Mouse (Mus musculus) left cerebral cortex, adult 9 months (tissue): ENCODE measurements around the gene Snx29.
"Not testable (repeated sequence)": the region's sequence is repeated elsewhere in the genome, so short reads cannot be mapped to it uniquely, and the experiment has no call there.

ENCODE experiments used
- DNase-seq, 2 experiments: peaks; one replicate each; pipeline ENCODE4 v3.0.0; 2022; ENCODE audit warnings: low spot score in 2 of 2

Snx29 gene

DNA sequence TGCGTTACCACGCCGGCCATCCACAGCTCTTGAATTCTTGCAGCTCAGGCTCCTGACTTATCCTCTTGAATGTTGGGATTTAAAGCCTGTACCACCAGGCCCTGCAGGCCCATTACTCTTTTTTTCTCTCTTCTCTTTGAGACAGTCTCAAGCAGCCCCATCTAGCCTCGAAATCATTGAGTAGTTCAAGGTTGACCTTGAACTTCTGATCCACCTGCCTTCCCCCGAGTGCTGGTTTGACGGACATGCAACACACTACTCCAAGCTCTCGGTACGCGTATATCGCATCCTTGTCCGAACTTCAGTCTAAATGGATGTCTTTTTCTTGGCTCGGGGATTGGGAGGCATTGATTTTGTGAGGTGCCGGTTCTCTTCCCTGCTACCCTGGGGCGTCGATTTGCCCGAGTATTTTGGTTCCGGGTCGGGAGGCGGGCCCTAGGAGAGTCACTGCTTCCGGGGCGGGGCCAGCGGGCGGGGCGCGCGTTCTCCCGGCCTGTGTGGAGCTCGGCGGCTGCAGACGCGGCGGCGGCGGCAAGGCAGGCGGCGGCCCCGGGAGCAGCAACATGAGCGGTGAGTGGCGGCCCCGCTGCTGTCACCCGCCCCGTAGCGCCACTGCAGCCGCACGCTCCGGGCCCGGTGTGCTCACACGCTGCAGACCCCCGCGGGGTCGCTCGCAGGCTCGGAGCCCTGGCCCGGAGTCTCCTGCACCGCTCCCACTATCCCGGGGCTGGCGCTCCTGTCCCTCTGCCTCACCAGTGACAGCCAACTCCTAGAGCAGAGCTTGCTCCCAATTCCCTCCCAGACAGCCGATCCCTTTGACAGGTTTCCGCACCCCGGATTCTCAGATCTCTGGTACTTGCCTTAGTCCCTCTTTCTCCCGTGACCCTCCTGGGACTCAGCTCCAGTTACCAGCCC, at the start of gene Snx29:
Gene Snx29 (plus strand): TSS at position 500 of the 915 bp plus-strand sequence.
- peak; percentile 84 to 97 for DNase-seq

GRCm38 (mm10) chr16:11276888-11277287, 45.8 kb upstream of the Snx29 start:
- no peak for DNase-seq

- no peak for DNase-seq
These were observed 43.9 kb upstream of the Snx29 start for GRCm38 (mm10) chr16:11278778-11279177.

- peak; percentile 33 to 35 for DNase-seq
These were observed 40.0 kb upstream of the Snx29 start for GRCm38 (mm10) chr16:11282655-11283232.

GRCm38 (mm10) chr16:11284881-11285280, 37.8 kb upstream of the Snx29 start:
- no peak for DNase-seq

DNA sequence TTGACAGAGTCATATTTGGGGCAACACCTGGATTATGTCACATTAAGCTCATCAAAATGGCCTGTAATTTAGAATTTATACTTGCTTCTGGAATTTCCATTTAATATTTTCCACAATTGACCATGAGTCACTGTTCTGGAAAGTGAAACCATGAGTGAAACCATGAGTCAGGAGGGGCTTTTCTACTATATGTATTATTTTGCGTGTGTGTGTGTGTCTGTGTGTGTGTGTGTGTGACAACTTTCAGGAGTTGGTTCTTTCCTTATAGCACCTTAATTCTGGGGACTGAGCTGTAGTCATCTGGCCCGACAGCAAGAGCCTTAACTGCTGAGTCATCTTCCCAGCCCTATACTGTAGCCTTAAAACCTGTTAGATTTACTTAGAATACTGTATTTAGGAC, 36.8 kb upstream of the Snx29 start:
- DNase-seq = no peak

- DNase-seq = not testable (repeated sequence)
These were observed 33.8 kb upstream of the Snx29 start for GRCm38 (mm10) chr16:11288873-11289272.

GRCm38 (mm10) chr16:11295583-11295982, 27.1 kb upstream of the Snx29 start:
- DNase-seq = not testable (repeated sequence)

DNA sequence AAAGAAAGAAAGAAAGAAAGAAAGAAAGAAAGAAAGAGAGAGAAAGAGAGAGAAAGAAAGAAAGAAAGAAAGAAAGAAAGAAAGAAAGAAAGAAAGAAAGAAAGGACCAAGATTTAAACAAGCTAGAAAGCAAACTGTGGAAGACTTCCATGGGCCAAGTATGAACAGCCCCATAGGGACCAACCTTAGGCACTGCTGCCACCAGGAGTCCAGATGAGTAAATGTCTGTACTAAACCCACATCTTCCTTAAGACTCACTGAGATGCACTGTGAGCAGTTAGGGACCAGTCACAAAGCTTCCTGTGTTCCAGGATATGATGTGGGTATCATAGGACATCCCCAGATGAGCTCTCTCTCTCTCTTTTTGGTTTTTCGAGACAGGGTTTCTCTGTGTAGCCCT, 25.0 kb upstream of the Snx29 start:
- DNase-seq = not testable (repeated sequence)

DNA sequence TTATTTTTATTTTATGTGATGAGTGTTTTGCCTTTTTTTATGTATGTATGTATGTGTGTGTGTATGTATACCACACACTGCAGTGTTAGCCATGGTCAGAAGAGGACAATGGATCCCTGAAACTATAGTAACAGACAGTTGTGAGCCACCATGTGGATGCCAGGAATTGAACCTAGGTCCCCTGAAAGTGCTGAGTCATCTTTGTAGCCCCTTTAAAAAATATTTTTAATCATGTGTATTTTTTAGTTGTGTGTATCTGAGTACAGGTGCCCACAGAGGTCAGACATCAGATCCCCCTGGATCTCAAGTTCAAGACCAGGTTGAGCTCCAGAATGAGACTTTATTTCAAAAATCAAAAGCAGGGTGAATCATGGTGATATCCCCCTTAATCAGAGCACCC, 19.0 kb upstream of the Snx29 start:
- no peak for DNase-seq

GRCm38 (mm10) chr16:11305531-11305930, 17.2 kb upstream of the Snx29 start:
- no peak for DNase-seq

GRCm38 (mm10) chr16:11313512-11313911, 9.2 kb upstream of the Snx29 start, which contains the start of gene Tnfrsf17:
TSS of gene Tnfrsf17 (plus strand) at chr16:11313812.
- DNase-seq = no peak

GRCm38 (mm10) chr16:11315786-11316320, 6.9 kb upstream of the Snx29 start:
- DNase-seq = no peak

GRCm38 (mm10) chr16:11316748-11317147, 6.0 kb upstream of the Snx29 start:
- no peak for DNase-seq

- DNase-seq = no peak
These were observed 5.4 kb upstream of the Snx29 start for GRCm38 (mm10) chr16:11317324-11317723.

DNA sequence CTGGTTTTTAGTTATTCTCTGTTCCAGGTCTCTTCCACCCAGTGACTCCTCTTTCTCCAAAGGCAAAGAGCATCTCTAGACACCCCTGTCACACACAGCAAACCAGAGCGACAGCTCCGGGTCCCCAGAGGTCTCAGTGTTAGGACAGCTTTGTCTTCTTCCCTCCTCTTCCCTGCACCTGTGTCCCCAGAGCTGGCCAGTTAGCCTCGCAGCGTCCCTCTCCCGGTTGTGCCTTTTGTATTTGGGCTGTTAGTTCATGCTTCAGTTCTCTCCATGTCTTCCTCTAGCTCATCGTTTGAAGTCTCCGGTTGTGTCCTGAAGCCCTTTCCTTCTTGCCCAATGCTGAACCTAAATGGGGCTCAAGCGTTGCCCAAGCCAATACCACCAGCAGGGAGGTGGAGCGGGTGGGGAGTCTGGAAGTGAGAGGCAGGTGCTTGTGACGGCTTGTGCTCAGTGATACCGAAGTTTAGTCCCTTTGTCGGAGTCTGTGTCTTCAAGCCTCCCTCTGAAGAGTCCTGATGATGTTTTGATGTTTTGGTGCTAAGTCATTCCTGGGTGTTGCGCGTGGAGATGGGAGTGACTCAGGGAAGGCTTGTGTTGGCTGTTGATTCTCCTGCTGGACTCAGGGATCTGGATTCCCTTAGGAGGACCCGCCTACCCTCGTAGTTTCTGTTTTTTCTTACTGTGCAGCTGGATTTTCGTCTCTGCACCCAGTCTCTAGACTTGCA, 780 bp downstream of the Snx29 start:
- no peak for DNase-seq

DNA sequence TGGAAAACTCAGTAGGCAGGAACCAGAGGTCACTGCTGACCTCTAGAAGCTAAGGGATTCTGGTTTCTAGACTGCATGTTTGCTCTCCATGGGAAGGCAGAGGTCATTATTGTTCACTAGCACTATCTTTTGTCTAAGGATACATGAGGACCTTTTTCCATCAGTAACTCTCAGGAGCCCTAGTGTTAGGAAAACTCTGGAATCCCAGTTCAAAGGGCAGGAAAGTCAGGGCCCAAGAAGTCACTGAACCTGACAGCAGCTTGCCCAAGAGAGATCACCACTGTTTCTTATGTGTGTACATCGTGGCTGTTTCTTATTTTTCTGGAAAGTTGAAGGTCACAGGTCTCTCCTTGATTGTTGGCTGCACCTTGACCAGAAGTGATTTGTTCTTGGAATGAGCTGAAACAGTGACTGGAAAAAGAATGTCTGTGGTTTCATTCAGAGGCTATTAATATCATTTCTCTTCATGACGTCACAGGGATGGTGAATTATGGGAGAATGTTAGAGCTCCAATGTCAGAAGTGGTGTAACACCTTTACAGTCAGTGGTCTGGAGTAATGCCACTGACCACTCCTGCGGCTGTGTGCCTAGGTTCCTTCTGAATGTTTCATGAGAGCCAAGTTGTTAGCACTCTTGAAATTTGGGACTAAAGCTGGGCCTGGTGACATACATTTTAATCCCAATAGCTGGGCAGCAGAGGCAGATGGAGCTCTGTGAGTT, 7.5 kb downstream of the Snx29 start:
- DNase-seq = no peak

DNA sequence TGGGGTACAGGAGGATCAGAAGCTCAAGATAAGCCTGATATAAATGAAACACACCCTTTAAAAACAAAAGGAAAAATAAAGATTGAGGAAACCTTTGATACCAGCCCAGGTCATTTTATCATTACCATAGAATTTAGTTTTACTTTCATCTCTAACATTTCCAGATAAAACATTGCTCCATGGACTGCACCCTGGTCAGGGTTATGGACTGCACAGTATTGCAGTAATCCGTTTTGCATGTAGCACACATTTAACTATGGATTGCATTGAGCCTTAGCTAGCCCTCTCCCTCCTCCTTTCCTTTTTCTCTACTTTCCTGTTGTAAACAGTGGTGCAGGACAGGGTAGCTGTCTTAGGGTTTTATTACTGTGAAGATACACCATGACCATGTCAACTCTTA, 8.3 kb downstream of the Snx29 start:
- DNase-seq = no peak

DNA sequence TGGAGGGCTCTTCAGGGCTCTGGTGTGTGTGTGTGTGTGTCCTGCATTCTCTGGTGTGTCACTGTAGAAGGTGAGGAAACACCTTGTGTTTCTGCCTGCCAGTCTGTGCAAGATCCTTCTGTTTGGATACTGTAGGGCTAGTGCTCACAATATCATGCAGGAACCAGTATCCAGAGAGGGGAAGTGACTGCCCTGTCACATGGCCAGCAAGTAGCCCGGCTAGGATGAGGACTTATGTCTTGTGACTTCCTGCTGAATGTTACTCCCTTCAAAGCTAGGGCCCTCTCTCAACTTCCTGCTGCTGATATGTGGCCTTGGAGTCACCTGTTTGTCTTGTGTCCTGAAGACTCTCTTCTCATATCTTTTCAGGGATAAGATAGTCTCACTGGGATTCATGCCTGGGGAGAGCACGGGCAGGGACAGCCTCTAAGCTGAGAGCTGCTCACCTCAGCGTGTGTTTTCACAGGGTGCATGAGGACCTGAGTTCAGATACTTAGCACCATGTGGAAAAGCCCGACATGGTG, 20.6 kb downstream of the Snx29 start:
- DNase-seq = peak; percentile 14 to 40

GRCm38 (mm10) chr16:11351903-11352302, 29.2 kb downstream of the Snx29 start:
- no peak for DNase-seq

DNA sequence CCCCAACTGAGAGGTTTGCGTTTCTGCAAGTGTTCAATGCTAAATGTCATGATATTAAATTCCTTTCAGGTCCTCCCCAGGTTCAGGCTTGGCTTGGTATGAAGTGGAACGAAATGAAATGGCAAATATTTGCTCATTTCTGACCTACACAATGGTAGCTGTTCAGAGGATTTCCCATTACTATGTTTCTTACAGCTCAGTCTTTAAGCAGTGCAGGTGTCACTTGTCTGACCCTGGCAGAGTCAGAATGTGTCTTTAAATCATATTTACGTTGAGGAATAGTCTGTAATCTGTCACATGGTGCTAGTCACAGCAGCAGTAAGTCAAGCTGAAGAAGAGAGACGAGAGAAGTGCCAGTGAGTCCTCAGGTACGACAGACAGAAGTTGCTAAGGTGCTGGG, 36.5 kb downstream of the Snx29 start:
- DNase-seq = no peak
